Mouse (Mus musculus) kidney, embryonic 14.5 days (tissue): ENCODE results near the gene Gins2. TPM values are rescaled to one million over a fixed set of nuclear protein-coding genes. Genes with fewer than 3 reads are reported as not detected.

ENCODE experiments used
- ATAC-seq: fragments of 200-750 bp; cut with Nextera tagmentation; 2 replicates; pipeline ENCODE4 v1.8.0; 2017; ENCODE audit warnings: moderate number of reproducible peaks, mild to moderate bottlenecking, moderate TSS enrichment, moderate library complexity; ENCODE audit not compliant: low FRiP score, low TSS enrichment
- H3K27ac ChIP-seq: fragments of 300-500 bp; sonication (generic); 2 replicates; pipeline ENCODE4 v1.5.1; 2014; ENCODE audit warnings: low read depth, mild to moderate bottlenecking, low read length, moderate library complexity, mixed read lengths
- H3K27me3 ChIP-seq: fragments of 300-500 bp; sonication (generic); 2 replicates; pipeline ENCODE4 v1.6.1; 2014; ENCODE audit warnings: mild to moderate bottlenecking, low read length; ENCODE audit not compliant: control insufficient read depth, insufficient read depth
- H3K36me3 ChIP-seq: fragments of 300-500 bp; sonication (generic); 2 replicates; pipeline ENCODE4 v1.6.1; 2014; ENCODE audit warnings: low read length, mixed read lengths; ENCODE audit not compliant: control insufficient read depth, insufficient read depth
- H3K4me1 ChIP-seq: fragments of 300-500 bp; sonication (generic); 2 replicates; pipeline ENCODE4 v1.6.1; 2014; ENCODE audit warnings: low read length, mixed read lengths; ENCODE audit not compliant: control insufficient read depth, insufficient read depth
- H3K4me2 ChIP-seq: fragments of 300-500 bp; sonication (generic); replicated peaks from 2 replicates; pipeline ENCODE4 v1.6.1; 2014; ENCODE audit warnings: low read depth, mild to moderate bottlenecking, low read length
- H3K4me3 ChIP-seq: fragments of 300-500 bp; sonication (generic); 2 replicates; pipeline ENCODE4 v1.5.1; 2014; ENCODE audit warnings: mild to moderate bottlenecking, low read length
- H3K9ac ChIP-seq: fragments of 300-500 bp; sonication (generic); 2 replicates; pipeline ENCODE4 v1.6.1; 2014; ENCODE audit warnings: low read depth, mild to moderate bottlenecking, low read length, moderate library complexity
- H3K9me3 ChIP-seq: fragments of 300-500 bp; sonication (generic); 2 replicates; pipeline ENCODE4 v1.6.1; 2016; ENCODE audit warnings: low read length; ENCODE audit not compliant: control insufficient read depth
- WGBS: fragments of 180-500 bp; shearing (Covaris S2); extraction: QIAGEN DNeasy Blood & Tissue Kit; methylation state at CpG from one replicate; pipeline ENCODE4 v1.1.7; 2014; 5-methylcytosine and 5-hydroxymethylcytosine counted together
- polyA plus RNA-seq: library from polyadenylated mRNA; unstranded; fragments of >200 nt; fragmentation: Nextera tagmentation; extraction: Ambion mirVana; gene quantifications from 2 replicates; pipeline ENCODE4 v1.2.1, GENCODE M21; 2014

The Gins2 gene
- polyA plus RNA-seq, 1 experiment from 2014 or later = 118 TPM

- no peak for ATAC-seq
- Histone ChIP-seq H3K27ac (no peak overlapping the region), H3K27me3 (no peaks in the 10 kb centered on the region), H3K4me1 (peaks cover 62% of the 10 kb centered on the region), H3K4me2 (no peak overlapping the region), H3K9me3 (no peaks in the 10 kb centered on the region), H3K36me3 (peaks cover 17% of the 10 kb centered on the region), H3K9ac (peak overlapping the region; percentile 12; the same call in 1 of the 2 replicates), H3K4me3 (no peak overlapping the region)
- 65% methylated on average over 15 of the region's 15 CpGs for WGBS
Observed at GRCm38 (mm10) chr8:120557170-120557965, 31.7 kb downstream of the Gins2 start.

- Histone ChIP-seq H3K4me3 (no peak overlapping the region), H3K36me3 (peaks cover 17% of the 10 kb centered on the region), H3K9ac (peak overlapping the region; percentile 4; the same call in 1 of the 2 replicates), H3K4me2 (no peak overlapping the region), H3K27ac (no peak overlapping the region), H3K4me1 (peaks cover 61% of the 10 kb centered on the region), H3K27me3 (no peaks in the 10 kb centered on the region), H3K9me3 (no peaks in the 10 kb centered on the region)
- no peak for ATAC-seq
- 63% methylated on average over 19 of the region's 20 CpGs for WGBS
Observed at GRCm38 (mm10) chr8:120556198-120556892, 32.8 kb downstream of the Gins2 start.

DNA sequence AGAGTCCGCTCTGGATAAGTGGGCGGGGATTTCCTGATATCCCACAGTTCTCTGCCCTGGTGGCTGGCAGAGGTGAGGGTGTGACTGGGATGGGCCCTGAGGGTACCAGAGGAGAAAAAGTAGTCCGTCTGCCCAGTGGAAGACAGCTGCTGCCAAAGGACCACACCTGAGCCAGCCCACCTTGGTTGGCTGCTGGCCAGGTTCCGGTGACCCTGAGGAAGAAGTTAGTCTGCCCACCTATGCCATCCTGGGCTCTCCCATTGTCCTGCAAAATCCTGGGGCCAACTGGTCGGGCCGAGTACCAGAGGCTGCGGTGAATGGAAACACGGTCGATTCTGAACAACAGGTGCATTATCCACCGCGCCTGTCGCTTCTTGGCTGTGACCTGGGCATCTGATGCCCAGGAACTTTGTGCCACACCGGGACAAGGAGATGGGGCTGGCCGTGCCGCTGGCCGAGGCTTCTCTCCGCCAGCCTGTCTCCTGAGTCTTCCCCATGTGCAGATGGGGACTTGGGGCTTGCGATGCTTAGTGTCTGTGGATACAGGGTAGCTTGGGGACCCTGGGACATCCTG, 34.6 kb downstream of the Gins2 start:
- Histone ChIP-seq H3K9ac (no peak overlapping the region), H3K27me3 (no peaks in the 10 kb centered on the region), H3K27ac (no peak overlapping the region), H3K4me1 (peaks cover 70% of the 10 kb centered on the region), H3K4me3 (no peak overlapping the region), H3K4me2 (no peak overlapping the region), H3K36me3 (peaks cover 17% of the 10 kb centered on the region), H3K9me3 (no peaks in the 10 kb centered on the region)
- 90% methylated on average over 18 of the region's 18 CpGs for WGBS
- no peak for ATAC-seq

DNA sequence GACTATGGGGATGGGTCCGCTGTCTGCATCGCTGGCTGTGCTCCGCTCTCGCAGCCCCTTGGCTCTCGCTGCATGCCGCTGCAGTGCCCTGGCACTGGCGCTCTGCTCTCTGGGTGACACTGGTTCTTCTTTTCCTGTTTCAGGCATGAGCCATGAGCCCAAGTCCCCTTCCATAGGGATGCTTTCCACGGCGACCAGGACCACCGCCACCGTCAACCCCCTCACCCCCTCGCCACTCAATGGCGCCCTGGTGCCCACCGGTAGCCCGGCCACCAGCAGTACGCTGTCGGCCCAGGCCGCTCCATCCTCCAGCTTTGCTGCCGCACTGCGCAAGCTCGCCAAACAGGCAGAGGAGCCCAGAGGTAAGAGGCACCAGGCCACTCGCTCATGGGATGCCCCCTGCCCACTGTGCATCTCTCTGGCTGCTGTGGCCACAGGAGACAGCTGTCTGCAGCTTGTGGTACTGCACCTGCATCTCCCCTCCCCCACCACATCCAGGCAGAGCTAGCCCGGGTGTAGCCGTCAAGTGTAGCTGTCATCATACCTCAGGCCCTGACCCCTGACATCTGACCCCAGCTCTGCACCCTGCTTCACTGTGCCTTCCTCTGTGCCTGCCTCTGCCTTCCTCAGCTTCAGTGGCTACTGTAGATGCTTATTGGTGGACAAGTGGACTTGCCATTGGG, 35.5 kb downstream of the Gins2 start:
- Histone ChIP-seq H3K4me3 (no peak overlapping the region), H3K9ac (no peak overlapping the region), H3K27me3 (no peaks in the 10 kb centered on the region), H3K9me3 (no peaks in the 10 kb centered on the region), H3K36me3 (peaks cover 15% of the 10 kb centered on the region), H3K27ac (no peak overlapping the region), H3K4me2 (no peak overlapping the region), H3K4me1 (peaks cover 74% of the 10 kb centered on the region)
- 89% methylated on average over 24 of the region's 24 CpGs for WGBS
- no peak for ATAC-seq

DNA sequence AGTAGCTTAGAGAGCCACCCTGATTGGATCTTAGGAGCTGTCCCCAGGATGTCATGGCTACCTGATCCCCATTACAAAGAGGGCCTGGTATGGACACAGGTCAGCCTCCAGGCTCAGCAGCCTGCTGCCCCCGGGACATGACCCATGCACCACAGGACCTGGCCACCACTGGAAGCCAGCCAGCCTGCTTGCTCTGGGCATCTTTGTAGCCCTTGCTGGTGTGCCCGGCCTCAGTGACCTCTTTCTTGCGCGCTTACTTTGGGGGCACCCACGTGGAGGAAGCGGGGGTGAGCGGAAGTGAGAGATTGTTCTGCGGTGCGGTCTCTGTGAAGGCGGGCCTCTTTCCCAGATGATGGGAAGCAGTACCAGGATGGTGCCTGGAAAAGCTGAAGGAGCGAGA, 36.6 kb downstream of the Gins2 start:
- WGBS = 82% methylated on average over 11 of the region's 11 CpGs
- peaks cover 77% of the 10 kb centered on the region for H3K4me1 ChIP-seq
- no peak overlapping the region for H3K27ac ChIP-seq

DNA sequence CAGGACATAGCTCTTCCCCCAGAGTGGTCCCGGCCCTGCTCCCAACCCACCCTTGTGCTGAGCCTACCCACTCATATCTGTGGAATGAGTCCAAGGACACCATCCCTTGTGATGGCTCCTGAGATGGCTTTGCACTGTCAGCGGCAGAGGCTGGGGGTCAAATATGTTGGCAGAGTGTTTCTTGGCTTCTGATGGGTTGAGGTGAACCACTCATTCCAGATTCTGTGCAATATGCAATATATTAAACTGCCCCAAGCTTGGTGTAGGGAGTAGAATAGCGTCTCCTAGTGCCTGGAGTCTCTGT, 37.5 kb downstream of the Gins2 start:
- H3K4me1 ChIP-seq = peaks cover 75% of the 10 kb centered on the region
- 92% methylated on average over 3 of the region's 3 CpGs for WGBS

More for the DNA sequence above, 36.6 kb downstream of the Gins2 start:
- no peak for ATAC-seq
- Histone ChIP-seq H3K36me3 (peaks cover 14% of the 10 kb centered on the region), H3K4me3 (no peak overlapping the region), H3K4me2 (no peak overlapping the region), H3K27me3 (no peaks in the 10 kb centered on the region), H3K9ac (no peak overlapping the region), H3K9me3 (no peaks in the 10 kb centered on the region)

DNA sequence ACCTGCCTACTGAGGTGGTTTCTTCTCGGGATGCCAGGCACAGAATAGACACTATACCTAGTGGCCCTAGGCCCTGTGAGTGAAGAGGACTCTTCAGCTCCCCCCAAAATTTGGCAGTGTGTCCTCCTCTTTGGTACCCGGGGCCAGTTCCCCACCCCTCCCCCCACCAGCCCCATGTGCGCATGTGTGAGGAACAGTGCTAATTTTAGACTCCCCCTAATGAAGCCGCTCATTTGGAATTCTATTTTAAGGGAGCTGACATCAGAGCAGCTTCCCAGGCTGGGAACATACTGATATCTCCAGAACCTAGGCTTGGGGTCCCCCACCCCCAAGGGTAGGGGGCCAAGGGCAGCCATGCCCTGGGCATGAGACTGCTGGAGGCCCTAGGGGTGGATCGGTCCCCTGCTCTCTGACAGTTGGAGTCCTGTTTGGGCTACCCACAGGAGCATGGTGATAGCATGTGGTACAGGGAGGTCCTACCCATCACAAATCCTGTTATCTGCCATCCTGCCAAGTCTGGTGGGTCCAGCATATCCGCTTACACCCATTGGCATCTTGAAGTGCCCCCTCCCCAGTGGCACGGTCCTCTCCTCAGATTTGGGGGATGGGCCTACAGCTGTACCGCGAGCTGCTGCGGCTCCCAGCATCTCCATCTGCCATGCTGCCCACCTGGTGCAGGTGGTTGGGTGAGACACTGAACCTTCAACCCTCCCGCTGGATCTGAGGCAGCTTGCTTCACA, 38.0 kb downstream of the Gins2 start:
- Histone ChIP-seq H3K27me3 (no peaks in the 10 kb centered on the region), H3K9me3 (no peaks in the 10 kb centered on the region), H3K9ac (peak overlapping the region; percentile 18; the same call in 1 of the 2 replicates), H3K4me1 (peaks cover 75% of the 10 kb centered on the region), H3K4me2 (no peak overlapping the region), H3K27ac (no peak overlapping the region), H3K4me3 (no peak overlapping the region), H3K36me3 (peaks cover 14% of the 10 kb centered on the region)
- ATAC-seq = no peak
- WGBS = 83% methylated on average over 11 of the region's 11 CpGs

More for the DNA sequence above, 37.5 kb downstream of the Gins2 start:
- no peak overlapping the region for H3K4me3 ChIP-seq
- H3K9me3 ChIP-seq = no peaks in the 10 kb centered on the region
- no peak overlapping the region for H3K9ac ChIP-seq
- no peaks in the 10 kb centered on the region for H3K27me3 ChIP-seq
- peaks cover 14% of the 10 kb centered on the region for H3K36me3 ChIP-seq
- ATAC-seq = no peak
- H3K27ac ChIP-seq = no peak overlapping the region
- no peak overlapping the region for H3K4me2 ChIP-seq

DNA sequence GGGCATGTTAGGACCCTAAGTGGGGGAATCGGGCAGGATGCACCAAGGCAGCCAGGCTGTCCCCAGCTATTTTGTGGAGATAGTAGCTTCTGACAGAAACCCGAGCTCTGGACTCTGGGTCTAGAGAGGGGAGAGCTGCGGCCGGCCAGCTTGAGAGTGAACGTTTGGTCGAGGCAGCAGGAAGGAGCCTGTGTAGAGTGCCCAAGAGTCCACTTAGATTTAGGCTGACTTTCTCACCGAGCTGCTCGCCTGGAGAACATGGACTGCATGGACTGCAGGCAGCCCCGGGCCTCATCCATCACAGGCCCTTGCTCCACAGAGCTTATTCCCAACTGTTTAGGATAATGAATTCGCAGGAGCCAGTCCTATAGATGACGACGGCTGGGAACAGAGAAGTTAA, 38.7 kb downstream of the Gins2 start:
- peaks cover 74% of the 10 kb centered on the region for H3K4me1 ChIP-seq
- no peaks in the 10 kb centered on the region for H3K9me3 ChIP-seq
- H3K4me3 ChIP-seq = no peak overlapping the region
- H3K9ac ChIP-seq = peak overlapping the region; percentile 18; the same call in 1 of the 2 replicates
- ATAC-seq = no peak
- no peak overlapping the region for H3K4me2 ChIP-seq
- WGBS = 13% methylated on average over 12 of the region's 12 CpGs
- peak overlapping the region; percentile 24; the same call in 1 of the 2 replicates for H3K27ac ChIP-seq
- H3K27me3 ChIP-seq = no peaks in the 10 kb centered on the region
- peaks cover 14% of the 10 kb centered on the region for H3K36me3 ChIP-seq
